Mouse (Mus musculus) neural tube, embryonic 15.5 days (tissue): ENCODE results near the gene Tgm1. TPM values are rescaled to one million over a fixed set of nuclear protein-coding genes. Genes with fewer than 3 reads are reported as not detected.

ENCODE experiments used
- ATAC-seq: fragments of 200-750 bp; cut with Nextera tagmentation; 2 replicates; pipeline ENCODE4 v1.8.0; 2017; ENCODE audit warnings: mild to moderate bottlenecking, moderate TSS enrichment, moderate library complexity; ENCODE audit not compliant: low FRiP score
- H3K27ac ChIP-seq: fragments of 300-500 bp; sonication (generic); replicated peaks from 2 replicates; pipeline ENCODE4 v1.5.1; 2015; ENCODE audit warnings: mild to moderate bottlenecking, inconsistent platforms
- H3K27me3 ChIP-seq: fragments of 300-500 bp; sonication (generic); replicated peaks from 2 replicates; pipeline ENCODE4 v1.6.1; 2015; ENCODE audit warnings: inconsistent platforms
- H3K36me3 ChIP-seq: fragments of 300-500 bp; sonication (generic); 2 replicates; pipeline ENCODE4 v1.6.1; 2015; ENCODE audit warnings: inconsistent platforms
- H3K4me1 ChIP-seq: fragments of 300-500 bp; sonication (generic); 2 replicates; pipeline ENCODE4 v1.6.1; 2015; ENCODE audit warnings: inconsistent platforms
- H3K4me2 ChIP-seq: fragments of 300-500 bp; sonication (generic); 2 replicates; pipeline ENCODE4 v1.6.1; 2015; ENCODE audit warnings: inconsistent platforms, mild to moderate bottlenecking, moderate library complexity
- H3K4me3 ChIP-seq: fragments of 300-500 bp; sonication (generic); replicated peaks from 2 replicates; pipeline ENCODE4 v1.5.1; 2015; ENCODE audit warnings: mild to moderate bottlenecking, inconsistent platforms
- H3K9ac ChIP-seq: fragments of 300-500 bp; sonication (generic); replicated peaks from 2 replicates; pipeline ENCODE4 v1.6.1; 2015; ENCODE audit warnings: mild to moderate bottlenecking, inconsistent platforms
- H3K9me3 ChIP-seq: fragments of 300-500 bp; sonication (generic); replicated peaks from 2 replicates; pipeline ENCODE4 v1.6.1; 2016; ENCODE audit warnings: inconsistent platforms
- WGBS: fragments of 180-500 bp; shearing (Covaris S2); methylation state at CpG from one replicate; pipeline ENCODE4 v1.1.7; 2015; ENCODE audit warnings: mixed read lengths; 5-methylcytosine and 5-hydroxymethylcytosine counted together
- polyA plus RNA-seq: library from polyadenylated mRNA; unstranded; fragments of >200 nt; fragmentation: Nextera tagmentation; extraction: Ambion mirVana; gene quantifications from 2 replicates; pipeline ENCODE4 v1.2.1, GENCODE M21; 2015

Tgm1 gene
- polyA plus RNA-seq, 1 experiment from 2014 or later: 0.31 TPM

DNA sequence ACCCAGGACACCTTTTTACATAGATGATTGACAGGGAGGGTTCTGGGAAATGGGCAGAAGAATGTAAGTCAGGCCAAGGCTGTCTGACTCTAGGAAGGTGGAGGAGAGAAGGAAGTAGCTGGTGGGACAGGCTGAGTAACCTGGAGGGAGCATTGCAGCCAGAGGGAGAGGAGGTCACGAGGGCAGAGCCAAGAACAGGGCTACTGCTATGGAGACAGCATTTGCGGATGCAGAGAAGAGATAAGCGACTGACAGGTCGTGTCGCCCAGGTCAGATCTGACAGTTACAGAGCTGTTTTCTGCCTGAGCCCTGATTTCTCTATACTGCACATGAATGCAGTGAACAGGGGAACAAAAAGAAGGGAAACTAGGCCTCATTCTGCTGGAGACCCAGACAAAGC lies 6.3 kb downstream of the Tgm1 start:
- WGBS: 91% methylated on average over 5 of the region's 5 CpGs
- Histone ChIP-seq H3K4me2 (no peak overlapping the region), H3K4me3 (no peak overlapping the region), H3K27me3 (peaks cover 9% of the 10 kb centered on the region), H3K9ac (no peak overlapping the region), H3K36me3 (no peaks in the 10 kb centered on the region), H3K4me1 (no peaks in the 10 kb centered on the region), H3K27ac (no peak overlapping the region), H3K9me3 (no peaks in the 10 kb centered on the region)
- ATAC-seq: no peak

DNA sequence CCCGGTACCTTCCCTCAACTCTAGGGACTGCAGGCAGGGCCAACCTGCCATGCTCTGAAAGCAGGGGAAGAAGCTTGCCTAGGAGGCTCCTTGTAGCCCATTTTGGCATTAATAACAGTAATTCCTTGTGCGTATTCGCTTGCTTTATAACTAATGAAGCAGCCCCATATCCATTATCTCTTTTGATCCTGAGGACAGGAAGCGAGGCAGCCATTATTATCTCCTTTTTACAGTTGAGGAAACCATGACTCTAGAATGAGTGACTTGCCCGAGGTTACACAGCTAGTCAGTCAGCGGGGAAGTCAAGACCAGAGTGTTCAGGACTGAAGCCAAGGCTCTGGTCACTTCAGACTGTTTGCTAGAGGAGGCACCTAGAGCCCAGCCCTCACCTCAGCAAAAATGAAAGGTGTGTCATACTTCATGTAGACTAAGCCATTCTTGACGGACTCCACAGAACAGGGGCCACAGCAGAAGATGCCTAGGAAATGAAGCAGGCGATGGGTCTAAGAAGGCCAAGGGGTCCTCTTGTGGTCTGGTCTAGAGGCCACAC lies 7.6 kb downstream of the Tgm1 start:
- H3K9ac ChIP-seq: no peak overlapping the region
- no peak overlapping the region for H3K27ac ChIP-seq
- H3K4me1 ChIP-seq: no peaks in the 10 kb centered on the region
- 87% methylated on average over 8 of the region's 8 CpGs for WGBS
- ATAC-seq: no peak
- no peak overlapping the region for H3K4me2 ChIP-seq
- H3K9me3 ChIP-seq: no peaks in the 10 kb centered on the region
- no peak overlapping the region for H3K4me3 ChIP-seq
- no peaks in the 10 kb centered on the region for H3K27me3 ChIP-seq
- no peaks in the 10 kb centered on the region for H3K36me3 ChIP-seq

DNA sequence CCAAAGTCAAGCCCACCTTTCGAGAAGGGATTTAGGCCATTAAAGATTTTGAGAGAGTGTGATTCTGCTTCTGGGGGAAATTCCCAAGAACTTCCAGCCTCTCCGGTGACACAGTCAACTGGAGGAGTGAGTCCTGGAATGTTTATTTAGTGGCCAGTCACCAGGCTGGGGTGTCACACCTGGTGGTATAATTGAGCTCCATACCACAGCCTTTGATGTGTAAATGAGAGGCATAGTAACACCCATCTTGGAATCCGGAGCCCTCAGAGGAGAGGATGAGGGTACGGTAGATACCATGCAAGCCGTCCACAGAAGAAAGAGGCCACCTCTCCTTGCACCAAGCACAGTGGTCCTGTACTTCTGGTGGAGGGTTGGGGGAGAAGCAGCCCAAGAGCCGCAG lies 11.0 kb downstream of the Tgm1 start:
- Histone ChIP-seq H3K4me3 (no peak overlapping the region), H3K27me3 (no peaks in the 10 kb centered on the region), H3K9me3 (no peaks in the 10 kb centered on the region), H3K27ac (no peak overlapping the region), H3K4me2 (no peak overlapping the region), H3K9ac (no peak overlapping the region), H3K4me1 (no peaks in the 10 kb centered on the region), H3K36me3 (no peaks in the 10 kb centered on the region)
- no peak for ATAC-seq
- 64% methylated on average over 6 of the region's 6 CpGs for WGBS

DNA sequence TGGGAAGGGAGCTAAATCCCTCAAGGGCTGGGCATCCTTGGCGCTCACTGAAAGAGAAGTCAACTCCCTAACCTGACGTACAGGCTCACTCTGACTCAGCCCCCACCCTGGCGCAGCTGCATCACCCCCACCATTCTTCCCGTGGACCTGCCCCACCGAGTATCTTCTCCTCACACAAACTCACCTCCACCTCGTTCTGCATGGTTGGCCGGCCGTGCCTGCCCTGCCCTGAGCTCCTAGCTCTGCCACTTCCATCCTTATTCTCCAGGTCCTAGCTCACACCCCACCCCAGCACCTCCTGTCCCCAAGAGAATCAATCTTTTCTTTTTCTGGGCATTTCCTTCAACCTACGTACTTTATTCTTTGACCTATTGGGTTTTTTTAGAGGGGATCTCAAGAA lies 12.6 kb downstream of the Tgm1 start:
- no peak for ATAC-seq
- Histone ChIP-seq H3K4me3 (no peak overlapping the region), H3K27ac (no peak overlapping the region), H3K4me1 (no peaks in the 10 kb centered on the region), H3K9ac (no peak overlapping the region), H3K4me2 (no peak overlapping the region), H3K36me3 (no peaks in the 10 kb centered on the region), H3K27me3 (no peaks in the 10 kb centered on the region), H3K9me3 (no peaks in the 10 kb centered on the region)
- 74% methylated on average over 9 of the region's 9 CpGs for WGBS

DNA sequence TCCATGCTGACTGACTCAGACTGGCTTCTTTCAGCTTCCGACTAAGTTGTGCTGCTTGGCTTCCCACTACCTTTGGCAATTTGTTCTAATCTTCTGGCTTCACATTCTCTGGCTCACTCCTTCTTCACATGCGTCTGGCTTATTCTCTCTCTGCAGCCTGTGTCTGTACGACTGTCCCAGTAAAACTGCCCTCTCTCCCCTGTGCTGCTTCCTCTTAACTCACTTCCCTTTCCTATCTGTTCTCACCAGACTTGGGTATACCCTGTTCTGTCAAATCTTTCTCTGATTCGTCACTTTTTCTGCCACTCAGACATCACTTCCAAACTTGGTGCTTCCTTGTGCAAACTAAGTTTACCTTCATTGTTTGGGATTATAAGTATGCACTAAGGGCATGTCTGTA lies 16.5 kb downstream of the Tgm1 start:
- no peak overlapping the region for H3K4me2 ChIP-seq
- WGBS: 89% methylated on average over 4 of the region's 4 CpGs
- no peak overlapping the region for H3K9ac ChIP-seq
- no peaks in the 10 kb centered on the region for H3K4me1 ChIP-seq
- H3K27ac ChIP-seq: no peak overlapping the region
- no peaks in the 10 kb centered on the region for H3K27me3 ChIP-seq
- H3K9me3 ChIP-seq: no peaks in the 10 kb centered on the region
- no peaks in the 10 kb centered on the region for H3K36me3 ChIP-seq
- ATAC-seq: no peak
- H3K4me3 ChIP-seq: no peak overlapping the region

DNA sequence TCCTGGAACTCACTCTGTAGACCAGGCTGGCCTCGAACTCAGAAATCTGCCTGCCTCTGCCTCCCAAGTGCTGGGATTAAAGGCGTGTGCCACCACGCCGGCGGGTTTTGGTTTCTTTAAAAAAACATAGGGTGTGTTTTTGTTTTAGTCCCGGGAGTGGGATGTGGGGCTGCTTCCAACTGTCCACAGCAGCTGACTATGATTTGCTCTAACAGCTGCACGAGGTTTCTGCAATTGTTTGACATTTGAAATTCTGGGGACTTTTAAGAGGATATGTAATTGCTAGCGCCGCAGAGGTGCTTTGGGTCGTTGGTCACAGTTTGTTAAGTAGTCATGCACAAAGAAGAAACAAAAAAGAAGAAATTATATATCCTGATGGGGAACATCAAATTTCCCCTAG lies 24.3 kb downstream of the Tgm1 start:
- H3K9me3 ChIP-seq: no peaks in the 10 kb centered on the region
- no peak overlapping the region for H3K27ac ChIP-seq
- no peaks in the 10 kb centered on the region for H3K27me3 ChIP-seq
- WGBS: 86% methylated on average over 10 of the region's 10 CpGs
- H3K36me3 ChIP-seq: no peaks in the 10 kb centered on the region
- no peak for ATAC-seq
- H3K4me3 ChIP-seq: no peak overlapping the region
- H3K9ac ChIP-seq: no peak overlapping the region
- no peak overlapping the region for H3K4me2 ChIP-seq
- H3K4me1 ChIP-seq: no peaks in the 10 kb centered on the region

DNA sequence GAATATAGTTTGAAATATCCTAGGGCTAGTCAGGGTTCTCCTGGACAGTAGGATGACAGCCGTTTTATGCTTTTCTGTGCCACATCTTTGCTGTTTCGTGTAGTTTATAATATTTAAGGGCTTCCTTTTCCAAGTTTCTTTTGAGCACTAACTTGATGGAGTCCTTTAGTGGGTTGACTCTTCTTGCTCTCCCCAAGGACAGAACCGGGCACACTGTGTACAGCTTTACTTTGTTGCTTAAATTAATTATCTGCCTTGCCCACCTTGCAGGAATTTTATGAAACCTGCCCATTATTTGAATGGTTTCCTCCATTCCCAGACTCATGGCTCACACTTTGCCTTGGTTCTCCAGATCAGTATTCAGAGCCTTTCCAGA lies 31.6 kb downstream of the Tgm1 start:
- H3K4me2 ChIP-seq: peak overlapping the region; percentile 94
- H3K27me3 ChIP-seq: no peaks in the 10 kb centered on the region
- peaks cover 15% of the 10 kb centered on the region for H3K4me1 ChIP-seq
- H3K27ac ChIP-seq: peak overlapping the region; percentile 82
- peak overlapping the region; percentile 73 for H3K4me3 ChIP-seq
- peak; percentile 31 for ATAC-seq
- no peaks in the 10 kb centered on the region for H3K9me3 ChIP-seq
- 10% methylated on average over 3 of the region's 3 CpGs for WGBS
- H3K9ac ChIP-seq: peak overlapping the region; percentile 66; the same call in 1 of the 2 replicates
- peaks cover 31% of the 10 kb centered on the region for H3K36me3 ChIP-seq

DNA sequence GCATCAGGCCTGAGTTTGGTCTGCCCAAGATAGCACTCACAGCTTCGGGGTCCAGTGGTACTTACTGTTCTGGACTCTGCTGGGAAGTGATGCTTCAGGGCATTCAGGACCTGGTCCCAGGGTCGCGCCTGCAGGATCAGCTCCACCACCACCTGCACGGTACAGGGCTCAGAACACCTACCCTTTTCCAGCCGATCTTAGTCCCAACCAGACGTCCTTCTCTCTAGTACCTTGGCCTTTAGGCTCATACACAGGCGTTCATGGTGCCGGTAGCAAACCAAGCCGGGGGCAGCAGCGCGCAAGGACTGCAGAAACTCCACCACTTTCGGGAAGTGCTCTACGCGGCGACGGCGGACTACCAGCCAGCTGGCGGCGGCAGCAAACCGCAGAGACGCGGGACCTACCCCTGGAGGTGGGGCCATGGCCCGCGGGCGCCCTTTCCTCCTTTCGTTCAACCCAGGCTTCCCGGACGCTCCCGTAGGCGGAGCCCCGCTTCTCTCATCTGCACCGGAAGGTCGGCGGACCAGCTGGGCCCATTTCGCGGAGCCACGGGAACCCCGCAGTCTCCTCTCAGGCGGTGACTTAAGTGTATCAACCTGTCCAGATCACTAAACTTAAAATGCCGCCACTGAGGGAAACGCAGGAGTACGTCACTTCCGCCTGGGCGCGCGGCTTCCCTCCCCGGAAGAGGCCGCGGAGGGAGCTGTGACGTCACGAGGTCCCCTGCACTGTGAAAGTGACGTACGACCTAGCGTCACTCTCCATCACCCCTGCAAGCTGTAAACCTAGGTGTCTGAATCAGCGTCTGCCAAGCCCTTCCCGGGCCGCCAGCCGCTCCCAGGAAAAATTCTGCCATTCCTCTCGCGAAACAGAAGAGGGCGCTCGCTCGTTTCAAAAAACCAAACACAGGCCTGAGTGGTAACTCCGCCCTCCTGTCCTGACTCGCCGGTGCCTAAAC lies 32.3 kb downstream of the Tgm1 start, which contains the start of gene Tinf2:
Gene Tinf2 (minus strand): TSS at position 661 of the 958 bp plus-strand sequence.
- peaks cover 15% of the 10 kb centered on the region for H3K4me1 ChIP-seq
- WGBS: under 1% methylated on average over 66 of the region's 66 CpGs

DNA sequence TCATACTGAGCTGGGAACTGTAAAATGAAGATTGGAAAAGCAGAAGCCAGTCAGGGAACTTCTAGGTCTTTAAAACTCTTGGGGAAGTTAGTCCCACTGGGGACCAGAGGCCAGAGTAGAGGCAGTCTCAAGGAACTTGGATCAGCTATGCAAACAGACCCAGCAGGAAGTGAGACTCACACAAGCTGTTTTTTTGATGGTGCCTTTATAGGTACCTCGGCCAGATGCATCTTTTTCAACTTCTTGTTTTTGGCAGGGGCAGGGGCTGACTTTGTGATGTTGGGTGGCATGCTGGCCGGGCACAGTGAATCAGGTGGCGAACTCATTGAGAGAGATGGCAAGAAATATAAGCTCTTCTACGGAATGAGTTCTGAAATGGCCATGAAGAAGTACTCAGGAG lies 36.1 kb downstream of the Tgm1 start:
- H3K27ac ChIP-seq: no peak overlapping the region
- H3K36me3 ChIP-seq: peaks cover 44% of the 10 kb centered on the region
- no peaks in the 10 kb centered on the region for H3K27me3 ChIP-seq
- no peak for ATAC-seq
- H3K9ac ChIP-seq: no peak overlapping the region
- peaks cover 19% of the 10 kb centered on the region for H3K4me1 ChIP-seq
- no peak overlapping the region for H3K4me2 ChIP-seq
- H3K9me3 ChIP-seq: no peaks in the 10 kb centered on the region
- H3K4me3 ChIP-seq: no peak overlapping the region
- WGBS: 91% methylated on average over 4 of the region's 4 CpGs

More for the DNA sequence above, 32.3 kb downstream of the Tgm1 start, which contains the start of gene Tinf2:
- Histone ChIP-seq H3K27me3 (no peaks in the 10 kb centered on the region), H3K4me2 (peak within 1 kb of the TSS; percentile 94), H3K9ac (peak within 1 kb of the TSS; percentile 66), H3K36me3 (peaks cover 37% of the 10 kb centered on the region), H3K27ac (peak within 1 kb of the TSS; percentile 82), H3K9me3 (no peaks in the 10 kb centered on the region), H3K4me3 (peak within 1 kb of the TSS; percentile 73)
- ATAC-seq: peak; percentile 99

DNA sequence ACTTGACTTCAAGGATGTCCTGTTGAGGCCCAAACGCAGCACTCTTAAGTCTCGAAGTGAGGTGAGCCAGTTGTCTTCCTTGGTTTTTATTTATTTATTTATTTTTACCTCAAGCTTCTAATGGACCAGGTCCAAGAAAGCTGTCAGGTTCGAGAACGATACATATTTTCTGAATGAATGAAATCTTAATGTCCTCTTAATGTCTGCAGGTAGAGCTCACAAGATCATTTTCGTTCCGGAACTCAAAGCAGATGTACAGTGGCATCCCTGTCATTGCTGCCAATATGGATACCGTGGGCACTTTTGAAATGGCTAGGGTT lies 41.0 kb downstream of the Tgm1 start:
- peak overlapping the region; percentile 94; the same call in 1 of the 2 replicates for H3K27ac ChIP-seq
- peak overlapping the region; percentile 58 for H3K9ac ChIP-seq

DNA sequence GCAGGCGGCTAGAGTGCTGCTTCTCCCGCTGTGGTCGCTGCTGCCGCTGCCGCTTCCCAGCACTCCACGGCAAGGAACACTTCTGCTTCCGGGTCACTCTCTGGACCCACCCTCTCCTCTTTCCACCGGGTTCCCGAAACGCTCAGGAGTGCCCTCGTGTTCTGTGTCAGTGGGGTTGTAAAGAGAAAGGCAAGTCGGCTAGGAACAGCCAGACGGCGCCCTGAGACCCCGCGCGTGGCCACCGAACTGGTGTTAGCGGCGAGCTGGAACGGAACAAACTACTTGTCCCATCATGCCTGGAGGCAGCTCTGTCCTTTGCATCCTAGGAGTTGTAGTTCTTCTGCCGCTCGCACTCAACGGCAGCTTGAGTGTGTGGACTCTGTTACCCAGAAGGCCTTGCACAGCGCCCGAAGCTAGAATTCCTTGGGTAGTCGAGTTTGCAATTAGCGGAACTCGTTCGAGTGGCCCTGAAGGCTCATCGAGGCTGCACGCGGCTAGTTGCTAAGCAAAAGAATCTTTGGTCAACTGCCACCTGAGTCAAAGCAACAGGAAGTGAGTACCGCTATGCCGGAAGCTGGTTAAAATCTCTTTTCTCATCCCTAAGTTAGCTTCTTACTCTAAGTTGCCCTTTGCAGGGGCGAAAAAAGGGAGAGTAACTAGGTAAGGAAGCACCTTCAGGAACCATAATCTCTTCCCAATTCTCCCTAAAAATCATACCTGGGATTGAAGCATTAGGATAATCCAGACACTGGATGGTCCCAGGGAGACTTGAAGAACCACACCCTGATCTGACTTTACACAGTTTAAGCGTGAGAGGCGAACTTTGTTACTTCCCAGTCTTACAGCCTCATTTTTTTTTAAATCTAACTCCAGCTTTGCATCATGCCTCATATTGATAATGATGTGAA lies 41.6 kb downstream of the Tgm1 start, which contains the start of the genes Gmpr2 and Nedd8:
Gene Gmpr2 (plus strand): TSS at position 109 of the 908 bp plus-strand sequence.
Gene Nedd8 (minus strand): TSS at position 292 of the 908 bp plus-strand sequence.
- Histone ChIP-seq H3K9me3 (no peaks in the 10 kb centered on the region), H3K4me3 (peak within 1 kb of the TSS; percentile 92), H3K27ac (peak within 1 kb of the TSS; percentile 94), H3K9ac (peak within 1 kb of the TSS; percentile 70), H3K4me2 (peak within 1 kb of the TSS; percentile 91), H3K27me3 (no peaks in the 10 kb centered on the region), H3K36me3 (peaks cover 19% of the 10 kb centered on the region), H3K4me1 (peaks cover 27% of the 10 kb centered on the region)
- under 1% methylated on average over 38 of the region's 38 CpGs for WGBS
- ATAC-seq: peak; percentile 97

More for the DNA sequence above, 41.0 kb downstream of the Tgm1 start:
- Histone ChIP-seq H3K36me3 (peaks cover 25% of the 10 kb centered on the region), H3K4me3 (peak overlapping the region; percentile 92), H3K9me3 (no peaks in the 10 kb centered on the region), H3K4me1 (peaks cover 27% of the 10 kb centered on the region), H3K4me2 (peak overlapping the region; percentile 91), H3K27me3 (no peaks in the 10 kb centered on the region)
- WGBS: 83% methylated on average over 7 of the region's 7 CpGs
- ATAC-seq: no peak
